Mouse (Mus musculus) frontal cortex, postnatal 36 days (tissue): Measurements from ENCODE around the gene Mlx.

Source experiments
- DNase-seq, 2 experiments: peaks; one replicate each; pipeline ENCODE4 v3.0.0; 2022; ENCODE audit warnings: low spot score in 2 of 2

Gene Mlx

DNA sequence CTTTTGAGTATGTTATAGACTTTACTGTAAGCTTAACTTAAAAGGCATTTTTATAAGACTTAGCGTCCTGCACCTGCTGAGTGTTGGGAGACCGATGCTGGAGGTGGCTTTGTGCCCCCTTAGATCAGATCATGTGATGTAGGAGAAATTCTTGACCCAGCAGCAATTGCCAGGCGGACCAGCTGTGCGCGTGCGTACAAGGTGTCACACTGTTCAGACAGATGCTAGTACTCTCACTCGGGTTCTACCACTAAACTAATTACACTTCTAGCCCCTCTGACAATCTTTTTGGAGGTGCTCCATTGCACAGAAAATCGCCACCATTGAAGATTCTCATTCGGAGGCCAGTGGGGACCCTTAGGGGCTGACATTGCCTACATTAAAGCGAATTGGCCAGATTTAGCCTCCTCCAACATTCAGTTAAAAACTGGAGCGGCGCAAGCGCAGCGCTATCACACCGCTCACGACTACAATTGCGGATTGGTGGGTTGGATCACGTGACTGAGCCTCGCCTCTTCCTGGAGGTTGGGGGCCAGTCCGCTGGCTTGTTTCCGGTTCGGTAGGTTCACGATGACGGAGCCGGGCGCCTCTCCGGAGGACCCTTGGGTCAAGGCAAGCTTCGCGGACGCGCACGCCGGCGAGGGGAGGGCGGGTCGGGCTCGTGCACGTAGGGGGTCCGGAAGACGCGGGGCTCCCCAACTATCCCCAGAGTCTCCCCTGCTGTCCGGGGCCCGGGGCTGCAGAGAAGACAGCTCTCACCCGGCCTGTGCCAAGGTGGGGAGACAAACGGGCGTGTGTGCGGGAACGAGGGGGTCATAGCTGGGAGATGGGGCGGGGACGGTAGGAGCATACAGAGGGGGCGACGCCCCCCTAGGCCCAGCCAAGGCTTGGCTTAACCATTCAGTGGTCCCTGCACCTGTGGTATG is at the start of gene Mlx:
Mlx (plus strand) TSS at position 522 of the 926 bp plus-strand sequence.
- DNase-seq = peak; percentile 91 to 95

DNA sequence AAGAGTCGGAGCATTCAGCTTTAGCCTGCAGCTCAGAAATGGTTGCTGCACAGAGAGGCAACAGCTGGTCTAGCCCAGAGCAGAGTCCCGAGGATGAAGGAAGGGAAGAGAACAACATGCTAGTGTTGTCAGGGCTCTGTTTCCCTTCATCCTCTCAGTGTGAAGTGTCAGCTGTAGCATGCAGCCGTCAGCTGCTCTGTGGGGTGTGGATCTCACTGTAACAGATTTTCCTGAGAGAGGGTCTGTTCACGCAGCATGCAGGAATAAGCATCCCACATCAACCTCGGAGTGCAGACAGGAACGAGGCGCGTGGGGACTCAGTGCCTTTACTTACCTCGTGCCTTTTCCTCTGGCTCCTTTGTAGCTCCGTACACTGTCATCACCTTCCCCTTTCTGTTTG is 49.3 kb upstream of the Mlx start:
- DNase-seq = no peak

DNA sequence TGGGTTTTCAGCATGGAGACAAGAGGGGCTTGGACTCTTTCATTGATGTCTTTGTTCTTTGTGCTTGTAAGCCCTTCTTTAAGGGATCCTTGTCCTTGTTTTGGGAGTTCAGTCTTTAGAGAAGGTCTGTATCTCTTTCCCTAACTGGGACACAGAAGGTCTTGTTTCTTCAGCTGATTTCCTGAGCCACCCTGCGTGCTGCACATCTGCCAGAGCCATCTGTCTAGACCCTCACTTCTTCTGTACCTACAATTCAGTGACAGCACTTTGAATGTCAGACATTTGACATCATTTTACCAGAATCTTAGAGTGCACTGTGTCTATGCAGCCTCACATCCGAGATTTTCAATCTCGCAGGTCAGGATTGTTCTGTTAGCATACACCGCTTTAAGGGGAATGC is 41.3 kb upstream of the Mlx start:
- DNase-seq = no peak

DNA sequence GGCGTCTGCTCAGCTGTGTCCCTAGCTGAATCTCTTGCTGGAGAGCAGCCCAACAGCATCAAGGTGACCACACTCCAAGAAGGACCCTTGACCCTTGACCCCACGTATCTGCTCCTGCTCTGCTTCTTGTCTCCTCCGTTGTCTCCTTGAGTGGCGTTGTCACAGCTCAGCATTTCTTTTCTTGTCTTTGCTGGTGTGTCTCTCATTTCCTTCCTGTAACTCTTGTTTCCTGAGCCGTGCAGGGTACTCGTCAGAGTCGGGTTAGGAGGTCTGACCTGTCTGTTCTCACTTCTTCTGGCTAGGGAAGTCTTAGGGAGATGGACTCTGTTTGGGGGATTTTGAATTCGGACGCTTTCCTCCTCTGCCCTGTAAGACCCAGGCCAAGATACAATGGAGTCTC is 40.6 kb upstream of the Mlx start:
- DNase-seq = no peak

DNA sequence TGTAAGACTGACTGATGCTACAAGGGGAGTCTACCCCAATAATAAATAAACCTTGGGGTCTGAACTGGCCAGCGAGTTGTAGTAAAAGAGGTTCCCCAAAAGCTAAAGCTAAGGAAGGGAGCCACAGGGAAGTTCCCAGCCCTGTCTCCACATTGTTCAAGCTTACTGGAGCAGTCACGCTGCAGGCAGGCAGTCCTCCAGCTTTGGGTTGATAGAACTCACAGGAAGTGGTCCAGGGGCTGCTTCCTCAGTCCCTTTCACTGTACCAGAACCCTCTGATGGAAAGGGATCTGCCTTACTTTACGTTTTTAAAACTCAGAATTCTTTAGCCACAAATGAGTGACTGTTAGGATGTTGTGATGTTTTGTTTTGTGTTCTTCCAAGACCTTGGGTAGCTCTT is 39.6 kb upstream of the Mlx start:
- DNase-seq = no peak

DNA sequence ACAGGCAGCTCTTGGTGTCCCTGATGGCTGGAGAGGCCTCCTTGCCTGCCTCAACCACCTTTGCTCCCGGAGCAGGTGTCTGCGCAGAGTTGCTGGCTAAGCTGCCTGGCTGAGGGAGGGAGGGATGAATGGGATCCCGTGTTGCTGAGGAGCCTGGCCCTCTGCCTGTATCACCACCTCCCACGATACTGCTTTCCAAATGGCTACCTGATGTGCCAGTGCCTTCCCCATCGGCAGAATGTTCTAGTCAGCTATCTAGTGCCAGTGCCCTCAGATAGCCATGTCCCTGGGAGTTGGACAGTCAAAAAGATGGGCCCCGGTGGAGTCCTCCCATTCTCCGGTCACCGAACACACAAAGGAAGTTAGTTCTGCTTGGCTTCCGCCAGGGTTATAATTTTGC is 36.7 kb upstream of the Mlx start:
- DNase-seq = no peak

DNA sequence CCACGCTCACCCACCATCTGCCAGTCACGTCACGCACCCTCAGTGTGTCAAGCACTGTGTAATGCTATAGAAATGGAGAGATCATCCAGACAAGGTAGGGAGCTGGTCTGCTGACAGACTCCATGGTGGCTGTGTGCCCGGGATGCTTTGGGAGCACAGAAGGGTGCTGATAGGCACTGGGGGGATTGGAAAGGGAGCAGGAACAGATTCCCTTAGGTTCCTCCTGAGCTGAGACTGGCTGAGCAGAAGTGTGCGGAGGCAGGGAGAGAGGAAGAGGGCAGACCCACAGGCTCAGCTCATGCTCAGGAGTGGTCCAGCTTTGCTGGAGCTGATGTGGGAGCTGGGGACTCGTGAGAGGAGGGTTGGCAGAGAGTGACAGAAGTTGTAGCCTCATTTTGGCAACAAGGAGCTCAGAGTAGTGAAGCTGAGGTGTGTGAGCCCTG is 36.0 kb upstream of the Mlx start:
- peak in 1 of 2 experiments; percentile 55 for DNase-seq

DNA sequence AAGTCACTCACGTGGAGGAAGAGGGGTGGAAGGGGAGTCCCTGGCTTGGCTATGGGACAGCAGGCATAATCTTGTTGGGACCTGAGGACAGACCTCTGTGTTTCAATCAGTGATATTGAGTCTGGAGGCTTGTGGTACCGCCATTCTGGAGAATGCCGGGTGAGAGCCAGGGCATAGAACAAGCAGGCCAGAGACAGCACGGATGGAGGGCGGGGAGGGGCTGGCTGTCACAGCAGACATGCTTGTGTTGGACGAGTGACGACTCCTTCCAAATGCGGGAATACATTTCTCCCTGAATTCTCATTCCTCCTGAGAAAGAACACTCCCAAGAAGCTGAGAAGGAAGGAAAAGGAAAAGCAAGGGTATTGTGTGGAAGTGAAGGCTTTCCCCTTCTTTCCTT is 35.5 kb upstream of the Mlx start:
- no peak for DNase-seq

DNA sequence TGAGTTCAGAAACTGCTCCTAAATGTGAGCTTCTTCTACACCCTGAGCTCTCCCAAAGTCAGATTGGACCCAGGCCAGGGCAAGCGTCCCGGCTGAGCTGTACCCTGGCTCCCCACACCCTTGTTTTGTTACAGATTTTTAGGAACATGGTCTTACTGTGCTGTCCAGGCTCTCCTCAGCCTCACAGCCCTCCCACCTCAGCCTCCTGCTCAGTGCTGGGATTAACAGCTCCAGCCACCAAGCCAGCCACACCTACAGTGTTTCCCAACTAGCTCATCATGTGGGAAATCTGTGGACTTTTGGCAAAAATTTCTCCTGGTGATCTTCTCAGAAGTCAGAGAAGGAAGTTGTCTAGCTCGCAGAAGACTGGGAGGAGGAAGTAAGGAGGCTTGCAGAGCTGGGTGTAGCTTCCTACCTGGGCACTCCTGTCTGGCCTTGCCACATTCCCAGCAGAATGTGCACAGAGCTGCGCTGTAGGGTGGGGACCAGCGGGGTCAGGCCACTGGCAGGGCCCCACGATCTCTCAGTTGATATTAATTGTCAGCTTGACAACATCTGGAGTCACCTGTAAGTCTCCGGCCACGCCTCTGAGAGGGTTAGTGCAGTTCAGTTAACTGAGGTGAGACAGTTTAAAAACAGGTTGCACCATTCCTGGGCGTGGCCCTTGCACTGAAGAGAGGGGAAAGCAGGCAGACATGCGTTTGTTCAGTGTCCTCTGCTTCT is 34.2 kb upstream of the Mlx start:
- no peak for DNase-seq

DNA sequence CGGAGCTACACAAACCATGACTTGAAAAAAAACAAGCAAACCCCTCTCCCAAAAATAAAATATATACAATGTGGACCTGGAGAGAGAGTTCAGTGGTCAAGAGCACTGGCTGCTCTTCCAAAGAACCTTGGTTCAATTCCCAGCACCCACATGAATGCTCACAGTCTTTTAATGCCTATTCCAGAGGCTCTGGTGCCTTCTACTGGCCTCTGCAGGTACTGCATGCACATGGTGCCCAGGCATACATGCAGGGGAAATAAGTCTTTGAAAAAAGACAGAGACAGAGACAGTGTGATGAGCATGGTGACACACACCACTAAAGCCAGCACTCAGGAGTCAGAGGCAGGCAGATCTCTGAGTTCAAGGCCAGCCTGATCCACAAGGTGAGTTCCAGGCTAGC is 33.1 kb upstream of the Mlx start:
- no peak for DNase-seq

DNA sequence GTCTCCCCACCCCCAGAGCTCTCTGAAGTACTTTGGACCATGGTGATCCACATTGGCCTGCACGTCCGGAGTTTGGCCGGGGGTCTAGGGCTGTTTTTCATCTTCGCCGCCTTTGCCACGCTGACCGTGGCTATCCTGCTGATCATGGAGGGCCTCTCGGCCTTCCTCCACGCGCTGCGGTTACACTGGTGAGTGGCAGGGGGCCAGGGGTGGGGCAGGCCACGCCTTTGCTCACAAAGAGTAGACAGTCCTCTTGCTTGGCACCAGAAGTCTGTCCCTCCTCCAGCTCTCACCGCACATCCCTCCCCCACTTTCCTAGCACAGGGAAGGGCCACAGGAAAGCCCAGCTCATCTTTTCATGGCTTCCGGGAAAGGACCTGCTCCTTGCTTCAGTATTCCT is 31.7 kb upstream of the Mlx start:
- DNase-seq = no peak

DNA sequence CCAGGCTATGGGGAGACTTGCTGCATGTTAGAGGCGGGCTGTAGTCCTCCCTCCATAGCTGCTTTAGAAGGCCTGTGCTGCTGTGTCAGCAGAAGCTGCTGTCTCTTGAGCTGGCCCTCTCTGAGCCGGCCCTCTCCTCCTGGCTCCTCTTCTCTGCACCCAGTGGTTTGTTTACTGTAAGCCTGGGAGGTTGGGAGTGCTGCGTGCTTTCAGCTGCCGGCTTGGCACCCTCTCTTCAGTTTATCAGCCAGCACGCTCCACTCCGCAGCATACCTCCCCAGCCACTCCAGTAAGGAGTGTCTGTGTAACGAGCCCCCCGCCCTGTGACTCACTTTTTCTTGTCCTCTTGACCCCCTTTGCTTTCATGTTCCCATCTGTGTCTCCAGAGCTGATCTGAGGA is 30.2 kb upstream of the Mlx start:
- no peak for DNase-seq

DNA sequence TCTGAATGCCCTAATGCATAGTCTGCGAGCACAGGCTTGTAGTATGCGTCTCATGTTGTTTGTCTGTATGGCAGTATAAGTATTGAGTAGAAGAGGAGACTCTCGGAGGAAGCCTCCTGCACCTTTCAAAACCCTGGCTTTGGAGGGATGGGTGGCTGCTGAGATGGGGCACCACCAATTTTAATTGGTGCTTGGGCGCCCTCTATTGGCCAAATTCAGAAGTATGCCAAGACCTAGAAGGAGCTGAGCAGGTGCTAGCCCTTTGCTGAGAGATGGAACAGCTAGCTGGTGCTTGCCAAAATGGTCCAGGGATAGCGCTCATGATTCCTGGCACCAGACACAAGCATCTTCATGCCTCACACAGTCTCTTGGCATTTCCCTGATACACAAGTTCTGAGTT is 29.2 kb upstream of the Mlx start:
- DNase-seq = peak; percentile 83 to 85

DNA sequence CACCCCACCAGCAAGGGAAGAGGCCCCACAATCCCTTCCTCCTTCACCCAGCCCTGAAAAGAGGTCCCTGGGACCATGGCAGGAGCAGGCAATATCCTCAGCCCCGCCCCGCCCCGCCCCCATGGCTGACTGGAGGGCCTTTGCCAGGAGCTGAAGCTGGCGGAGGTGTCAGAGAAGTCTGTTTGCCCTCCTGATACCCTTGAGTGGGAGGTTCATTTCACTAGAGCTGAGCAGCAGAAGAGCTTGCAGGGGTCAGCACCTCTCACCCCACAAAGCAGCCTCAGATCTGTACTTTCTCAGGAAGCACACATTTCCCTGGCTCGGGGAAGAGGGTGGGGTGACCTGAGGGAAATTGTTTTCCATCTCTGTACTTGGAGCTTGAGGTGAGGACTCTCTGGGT is 28.4 kb upstream of the Mlx start:
- no peak for DNase-seq

DNA sequence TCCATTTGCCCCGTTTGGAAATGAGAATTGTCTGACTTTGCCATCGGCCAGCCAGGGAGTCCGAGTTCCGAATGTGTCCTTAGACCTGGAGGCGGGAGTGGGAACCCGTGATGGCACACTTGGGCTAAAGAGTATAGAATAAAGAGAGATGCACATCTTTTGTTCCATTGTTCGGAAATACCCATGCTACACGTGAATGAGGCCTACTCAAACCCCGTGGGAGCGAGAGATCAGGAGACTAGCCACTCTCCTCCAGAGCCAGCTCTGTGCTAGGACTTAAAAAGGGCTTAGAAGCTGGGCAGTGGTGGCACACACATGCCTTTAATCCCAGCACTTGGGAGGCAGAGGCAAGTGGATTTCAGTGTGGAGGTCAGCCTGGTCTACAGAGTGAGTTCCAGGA is 27.6 kb upstream of the Mlx start:
- DNase-seq = no peak

DNA sequence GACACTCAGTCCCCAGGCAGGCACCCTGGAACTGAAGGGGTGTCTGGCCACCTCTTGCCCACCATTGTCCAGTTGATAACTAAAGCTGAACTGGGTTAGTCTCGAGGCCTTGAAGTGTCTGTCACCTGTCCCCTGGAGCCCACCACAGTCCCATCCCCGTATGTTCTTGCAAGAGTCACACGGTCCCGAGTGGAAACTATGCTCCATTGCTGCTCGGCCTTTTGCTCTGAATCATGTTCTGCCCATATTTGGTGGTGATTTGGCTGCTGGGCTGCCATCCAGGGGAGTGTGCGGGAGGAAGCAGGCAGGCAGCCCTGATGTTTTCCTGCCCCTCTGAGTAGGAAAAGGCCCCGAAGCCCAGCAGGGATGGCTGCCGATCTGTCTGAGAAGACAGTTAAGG is 27.0 kb upstream of the Mlx start:
- DNase-seq = peak; percentile 58 to 59

DNA sequence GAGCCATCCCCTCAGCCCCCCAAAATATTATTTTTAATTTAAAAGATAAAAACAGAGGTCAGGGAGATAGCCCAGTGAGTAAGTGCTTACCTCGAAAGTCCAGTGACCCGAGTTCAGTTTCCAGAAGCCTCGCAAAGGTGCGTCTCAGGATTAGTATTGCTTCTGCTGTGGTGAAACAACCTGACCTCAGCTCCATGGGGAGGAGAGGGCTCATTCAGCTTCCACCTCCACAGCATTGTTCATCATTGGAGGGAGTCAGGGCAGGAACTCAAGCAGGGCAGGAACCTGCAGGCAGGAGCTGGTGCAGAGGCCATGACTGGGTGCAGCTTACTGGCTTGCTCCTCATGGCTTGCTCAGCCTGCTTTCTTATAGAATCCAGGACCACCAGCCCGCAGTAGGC is 26.0 kb upstream of the Mlx start:
- no peak for DNase-seq

DNA sequence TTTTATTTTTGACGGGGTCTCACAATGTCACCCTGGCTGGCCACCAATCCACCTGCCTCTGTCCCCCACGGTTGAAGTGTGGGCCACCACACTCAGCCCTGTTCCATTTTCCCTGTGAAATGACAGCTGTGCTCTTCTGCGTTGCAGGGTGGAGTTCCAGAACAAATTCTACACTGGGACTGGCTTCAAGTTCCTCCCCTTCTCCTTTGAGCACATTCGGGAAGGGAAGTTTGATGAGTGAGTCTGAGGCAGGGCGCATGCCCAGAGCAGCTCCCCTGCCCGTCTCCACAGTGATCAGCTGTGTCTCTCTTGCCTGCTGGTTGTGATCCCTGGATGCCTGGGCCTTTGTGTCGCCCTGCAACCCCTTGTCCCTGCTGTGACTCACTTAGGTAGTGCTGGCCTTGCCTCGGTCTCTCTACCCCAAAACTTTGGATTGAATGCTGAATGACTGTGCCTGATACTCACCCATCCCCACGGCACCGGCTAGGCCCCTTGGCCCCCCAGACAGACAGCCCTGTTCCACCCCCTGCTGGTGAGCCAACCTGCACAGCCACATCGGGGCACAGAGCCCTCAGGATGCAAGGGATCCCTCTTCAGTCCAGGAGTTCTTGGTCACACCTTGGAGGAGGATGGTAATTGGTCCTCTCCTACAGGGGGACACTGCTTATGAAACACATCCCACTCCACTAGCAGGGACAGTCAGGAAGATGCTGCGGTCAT is 24.8 kb upstream of the Mlx start:
- no peak for DNase-seq

DNA sequence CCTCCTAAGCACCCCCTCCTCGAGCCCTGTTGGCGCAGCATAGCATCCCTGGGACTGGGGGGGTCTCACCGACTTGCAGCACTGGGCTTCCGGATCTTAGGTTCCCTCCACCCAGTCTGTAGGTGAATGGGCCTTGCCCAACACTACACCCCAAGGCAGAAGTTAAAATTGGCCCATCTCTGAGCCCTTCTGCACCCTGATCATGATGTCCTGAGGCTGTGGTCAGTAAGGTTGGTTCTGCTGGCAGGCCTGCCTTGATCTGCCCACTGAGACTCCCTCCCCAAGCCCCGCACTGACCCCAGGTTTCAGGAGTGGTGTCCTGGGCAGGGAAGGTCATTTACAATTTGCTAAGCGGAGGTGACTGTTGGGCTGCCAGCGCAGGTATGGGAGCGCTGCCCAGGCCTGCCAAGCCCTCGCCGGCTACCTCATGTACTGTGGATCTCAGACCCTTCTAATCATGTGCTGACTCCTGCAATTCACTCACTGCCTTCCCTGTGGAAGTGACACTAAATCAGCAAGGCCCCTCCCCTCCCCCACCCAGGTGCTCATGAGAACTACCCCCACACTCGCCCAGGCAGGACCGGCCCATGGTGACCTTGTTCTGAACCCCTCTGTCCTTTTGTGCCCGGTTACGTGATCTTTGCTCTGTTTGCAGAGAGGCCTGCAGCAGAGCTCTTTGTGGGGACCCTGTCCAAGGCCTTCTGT is 24.0 kb upstream of the Mlx start:
- DNase-seq = no peak

DNA sequence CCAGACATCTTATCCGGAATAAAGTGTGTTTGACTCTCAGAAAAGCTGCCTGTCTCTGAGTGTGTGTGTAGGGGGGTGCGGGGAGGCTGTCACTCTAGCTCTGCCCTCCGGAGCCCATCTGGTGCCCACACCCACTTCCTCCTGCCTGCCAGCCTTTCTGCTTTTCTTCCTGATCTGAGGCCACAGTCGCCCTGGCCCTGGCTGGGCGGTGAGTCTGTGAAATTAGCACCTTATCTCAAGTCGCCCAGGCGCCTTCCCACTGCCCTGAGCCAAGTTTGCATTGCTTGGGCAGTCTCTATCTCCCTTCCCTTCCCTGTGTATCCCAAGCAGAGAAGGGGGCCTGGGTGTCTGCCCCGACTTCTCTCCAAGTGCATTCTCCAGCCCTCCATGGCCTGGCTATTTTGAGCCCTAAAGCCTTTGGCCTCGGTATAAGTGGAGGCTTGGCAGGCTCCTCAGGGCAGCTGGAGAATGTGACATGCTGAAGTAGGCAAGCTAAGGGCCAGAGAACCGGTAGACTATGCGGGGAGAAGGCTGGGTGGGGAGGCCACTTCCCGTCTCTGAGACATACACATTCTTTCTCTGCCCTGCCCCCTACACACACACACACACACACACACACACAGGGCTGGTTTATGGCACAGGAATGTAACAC is 23.3 kb upstream of the Mlx start:
- DNase-seq = peak in 1 of 2 experiments; percentile 51

DNA sequence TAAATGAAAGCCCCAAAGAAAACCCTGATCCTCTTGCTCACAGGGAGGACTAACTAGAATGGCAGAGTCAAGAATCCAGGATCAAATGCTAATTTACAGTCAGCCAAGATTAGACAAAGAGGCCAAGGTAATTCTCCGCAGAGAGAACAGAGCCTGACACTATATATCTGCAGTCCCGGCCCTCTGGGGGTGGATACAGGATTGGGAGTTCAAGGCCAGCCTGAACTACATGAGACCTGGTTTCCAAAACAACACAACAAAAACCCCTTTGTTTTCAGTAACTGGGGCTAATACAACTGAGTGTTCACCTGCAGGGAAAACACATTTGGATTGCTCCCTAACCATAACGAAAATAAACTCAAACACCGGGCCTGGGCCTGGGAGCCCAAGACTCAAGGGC is 22.6 kb upstream of the Mlx start:
- DNase-seq = no peak
